Mouse (Mus musculus): ENCODE measurements around the gene Ccdc9b. TPM values are rescaled to one million over a fixed set of nuclear protein-coding genes. Genes with fewer than 3 reads are reported as not detected.
A peak's percentile ranks its signal among the peaks of the same experiment; 100 is the strongest.

Gene Ccdc9b
- polyA plus RNA-seq, 1 experiment = 3.3 TPM

DNA sequence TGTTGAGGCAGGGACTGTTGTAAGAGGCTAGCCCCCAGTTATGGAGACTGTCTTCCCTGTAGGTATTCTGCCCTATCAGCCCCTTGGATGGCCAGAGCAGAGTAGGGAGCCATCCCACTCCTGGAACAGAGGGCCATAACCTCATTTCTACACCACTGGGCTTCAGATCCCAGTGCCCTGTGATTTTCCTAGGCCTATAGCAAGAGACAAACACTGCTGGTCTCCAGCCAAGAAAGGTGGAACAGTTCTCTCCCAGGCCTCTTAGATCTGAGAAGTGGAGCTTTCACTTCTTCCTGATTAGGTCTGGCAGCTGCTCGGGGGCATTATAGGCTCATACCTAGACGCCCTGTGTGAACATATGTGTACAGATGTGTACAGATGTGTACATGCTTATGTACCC is 13.8 kb upstream of the Ccdc9b start:
- H3K27ac ChIP-seq (ENCODE audit: insufficient read depth, low read depth, low read length) = peak overlapping the region; percentile 82
- no peaks in the 10 kb centered on the region for H3K27me3 ChIP-seq (ENCODE audit: control insufficient read depth, insufficient read depth, low read length)
- peak overlapping the region; percentile 36 for H3K4me3 ChIP-seq (ENCODE audit: low read depth, low read length)
- H3K36me3 ChIP-seq (ENCODE audit: control insufficient read depth, insufficient read depth, low read length) = peaks cover 12% of the 10 kb centered on the region; the same call in 1 of the 2 replicates
- TF ChIP-seq CTCF (IDR thresholded peaks at IDR 0.05; ENCODE audit: extremely low read depth, insufficient read length, insufficient replicate concordance, low read depth, low read length) (no peak), POLR2A (IDR thresholded peaks at IDR 0.05; ENCODE audit: low read depth, low read length) (no peak)
- H3K4me1 ChIP-seq (ENCODE audit: control insufficient read depth, insufficient read depth, insufficient read length, low read length) = peaks cover 31% of the 10 kb centered on the region
- WGBS = 13% methylated on average over 2 of the region's 2 CpGs

DNA sequence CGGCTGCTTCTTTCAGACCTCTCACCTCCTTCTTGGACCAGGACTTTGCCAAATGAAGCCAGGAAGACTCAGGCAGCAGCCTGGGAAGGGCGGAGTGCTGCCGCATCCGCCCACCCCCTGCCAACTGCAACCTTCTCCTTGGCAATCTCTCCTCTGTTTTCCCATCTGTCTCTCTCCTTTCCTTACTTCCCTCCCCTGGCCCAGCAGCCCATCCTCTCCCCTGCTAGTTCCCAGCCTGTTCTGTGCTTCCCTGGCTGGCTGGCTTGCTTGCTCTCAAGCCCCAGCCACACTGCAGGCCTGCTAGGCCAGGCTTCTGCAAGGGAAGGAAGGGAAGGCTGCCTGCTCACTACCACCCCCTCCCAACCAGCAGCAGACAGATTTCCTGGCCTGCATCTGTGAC is 13.4 kb upstream of the Ccdc9b start:
- Histone ChIP-seq H3K27ac (ENCODE audit: insufficient read depth, low read depth, low read length) (peak overlapping the region; percentile 82), H3K27me3 (ENCODE audit: control insufficient read depth, insufficient read depth, low read length) (no peaks in the 10 kb centered on the region), H3K4me1 (ENCODE audit: control insufficient read depth, insufficient read depth, insufficient read length, low read length) (peaks cover 35% of the 10 kb centered on the region), H3K36me3 (ENCODE audit: control insufficient read depth, insufficient read depth, low read length) (peaks cover 12% of the 10 kb centered on the region; the same call in 1 of the 2 replicates), H3K4me3 (ENCODE audit: low read depth, low read length) (peak overlapping the region; percentile 36)
- no peak for TF ChIP-seq POLR2A (IDR thresholded peaks at IDR 0.05; ENCODE audit: low read depth, low read length)
- TF ChIP-seq CTCF (IDR thresholded peaks at IDR 0.05; ENCODE audit: extremely low read depth, insufficient read length, insufficient replicate concordance, low read depth, low read length) = no peak
- 32% methylated on average over 3 of the region's 4 CpGs for WGBS

DNA sequence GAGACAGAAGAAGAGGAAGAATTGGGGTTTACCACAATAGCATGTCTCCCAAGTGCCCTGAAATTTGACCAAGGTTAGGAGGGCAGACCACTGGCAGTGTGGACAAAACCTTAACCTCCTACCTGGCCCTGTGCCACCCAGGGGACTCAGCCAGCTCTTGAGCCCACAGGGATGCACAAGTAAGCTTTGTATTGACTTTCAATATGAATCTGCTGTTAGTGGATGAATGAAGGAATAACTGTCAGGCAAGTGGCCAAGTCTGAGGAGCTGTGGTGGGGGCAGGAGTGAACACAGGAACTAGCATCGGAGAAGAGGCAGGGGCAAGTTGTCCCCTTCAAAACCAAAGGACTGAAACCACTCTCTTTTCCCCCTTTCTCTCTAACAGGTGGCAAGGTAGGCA is 12.9 kb upstream of the Ccdc9b start:
- H3K4me3 ChIP-seq (ENCODE audit: low read depth, low read length) = peak overlapping the region; percentile 41
- WGBS = 19% methylated on average over 1 of the region's 1 CpGs
- H3K36me3 ChIP-seq (ENCODE audit: control insufficient read depth, insufficient read depth, low read length) = peaks cover 12% of the 10 kb centered on the region; the same call in 1 of the 2 replicates
- TF ChIP-seq CTCF (IDR thresholded peaks at IDR 0.05; ENCODE audit: extremely low read depth, insufficient read length, insufficient replicate concordance, low read depth, low read length) (no peak), POLR2A (IDR thresholded peaks at IDR 0.05; ENCODE audit: low read depth, low read length) (no peak)
- H3K4me1 ChIP-seq (ENCODE audit: control insufficient read depth, insufficient read depth, insufficient read length, low read length) = peaks cover 36% of the 10 kb centered on the region
- H3K27ac ChIP-seq (ENCODE audit: insufficient read depth, low read depth, low read length) = peak overlapping the region; percentile 74
- no peaks in the 10 kb centered on the region for H3K27me3 ChIP-seq (ENCODE audit: control insufficient read depth, insufficient read depth, low read length)

DNA sequence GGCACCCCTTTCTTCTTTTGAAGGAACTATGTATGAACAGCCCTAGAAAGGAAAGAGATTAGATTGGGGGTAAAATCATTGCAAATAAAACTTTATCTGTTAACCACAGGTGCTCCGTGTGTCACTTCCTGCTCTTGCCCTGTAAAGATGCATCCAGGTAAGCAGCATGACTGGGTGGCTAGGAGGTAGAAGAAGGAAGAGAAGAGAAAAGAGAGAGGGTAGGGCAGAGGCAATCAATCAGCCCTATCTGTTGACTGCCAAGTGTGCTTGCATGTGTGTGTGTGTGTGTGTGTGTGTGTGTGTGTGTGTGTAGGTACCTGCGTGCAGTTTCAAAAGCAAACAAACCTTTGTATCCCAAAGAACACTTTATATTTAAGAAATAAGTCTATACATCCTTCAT is 12.1 kb upstream of the Ccdc9b start:
- WGBS = 28% methylated on average over 2 of the region's 2 CpGs
- Histone ChIP-seq H3K4me3 (ENCODE audit: low read depth, low read length) (peak overlapping the region; percentile 63), H3K4me1 (ENCODE audit: control insufficient read depth, insufficient read depth, insufficient read length, low read length) (peaks cover 36% of the 10 kb centered on the region), H3K27me3 (ENCODE audit: control insufficient read depth, insufficient read depth, low read length) (no peaks in the 10 kb centered on the region), H3K27ac (ENCODE audit: insufficient read depth, low read depth, low read length) (peak overlapping the region; percentile 74), H3K36me3 (ENCODE audit: control insufficient read depth, insufficient read depth, low read length) (peaks cover 12% of the 10 kb centered on the region; the same call in 1 of the 2 replicates)
- no peak for TF ChIP-seq POLR2A (IDR thresholded peaks at IDR 0.05; ENCODE audit: low read depth, low read length)
- no peak for TF ChIP-seq CTCF (IDR thresholded peaks at IDR 0.05; ENCODE audit: extremely low read depth, insufficient read length, insufficient replicate concordance, low read depth, low read length)

DNA sequence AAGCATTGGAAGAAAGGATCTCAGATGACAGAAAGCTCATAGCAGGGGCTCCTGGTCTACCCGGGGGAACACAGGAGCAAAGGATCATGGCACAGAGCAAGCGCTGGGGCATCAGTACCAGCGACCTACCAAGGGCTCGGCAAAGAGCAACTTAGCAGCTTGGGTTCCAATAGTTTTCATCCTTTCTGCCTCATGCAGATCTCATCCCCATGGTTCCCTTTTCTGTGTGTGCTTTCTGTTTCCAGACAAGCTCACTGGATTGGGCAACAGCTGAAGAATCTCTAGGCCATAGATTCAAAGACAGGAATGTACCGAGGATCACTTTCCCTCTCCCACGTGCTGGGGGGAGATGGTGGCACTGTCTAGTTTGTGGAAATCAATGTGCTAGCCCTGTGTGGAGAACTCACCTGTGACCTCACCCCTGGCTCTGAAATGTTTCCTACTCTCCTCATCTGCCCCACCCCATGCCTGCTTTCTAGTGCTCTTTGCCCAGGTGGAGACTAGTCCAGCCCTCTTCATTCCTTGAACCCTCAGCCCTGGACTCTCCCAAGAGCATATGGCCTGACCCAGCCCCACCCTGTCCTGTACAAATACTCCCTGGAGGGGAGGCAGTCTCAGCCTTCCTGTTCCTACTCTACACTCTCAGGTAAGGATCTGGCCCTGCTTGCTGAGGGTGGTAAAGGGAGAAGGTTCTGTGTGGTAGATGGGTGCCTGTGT is 9.9 kb upstream of the Ccdc9b start, which contains the start of gene Phgr1:
Phgr1 (plus strand) TSS at position 612 of the 717 bp plus-strand sequence.
- Histone ChIP-seq H3K4me3 (ENCODE audit: low read depth, low read length) (peak within 1 kb of the TSS; percentile 63), H3K27me3 (ENCODE audit: control insufficient read depth, insufficient read depth, low read length) (no peaks in the 10 kb centered on the region), H3K27ac (ENCODE audit: insufficient read depth, low read depth, low read length) (peak within 1 kb of the TSS; percentile 98), H3K36me3 (ENCODE audit: control insufficient read depth, insufficient read depth, low read length) (peaks cover 12% of the 10 kb centered on the region; the same call in 1 of the 2 replicates), H3K4me1 (ENCODE audit: control insufficient read depth, insufficient read depth, insufficient read length, low read length) (peaks cover 24% of the 10 kb centered on the region)
- WGBS = 38% methylated on average over 6 of the region's 6 CpGs
- TF ChIP-seq CTCF (IDR thresholded peaks at IDR 0.05; ENCODE audit: extremely low read depth, insufficient read length, insufficient replicate concordance, low read depth, low read length) = no peak
- TF ChIP-seq POLR2A (IDR thresholded peaks at IDR 0.05; ENCODE audit: low read depth, low read length) = peak; percentile 84; the same call in 1 of the 2 replicates

DNA sequence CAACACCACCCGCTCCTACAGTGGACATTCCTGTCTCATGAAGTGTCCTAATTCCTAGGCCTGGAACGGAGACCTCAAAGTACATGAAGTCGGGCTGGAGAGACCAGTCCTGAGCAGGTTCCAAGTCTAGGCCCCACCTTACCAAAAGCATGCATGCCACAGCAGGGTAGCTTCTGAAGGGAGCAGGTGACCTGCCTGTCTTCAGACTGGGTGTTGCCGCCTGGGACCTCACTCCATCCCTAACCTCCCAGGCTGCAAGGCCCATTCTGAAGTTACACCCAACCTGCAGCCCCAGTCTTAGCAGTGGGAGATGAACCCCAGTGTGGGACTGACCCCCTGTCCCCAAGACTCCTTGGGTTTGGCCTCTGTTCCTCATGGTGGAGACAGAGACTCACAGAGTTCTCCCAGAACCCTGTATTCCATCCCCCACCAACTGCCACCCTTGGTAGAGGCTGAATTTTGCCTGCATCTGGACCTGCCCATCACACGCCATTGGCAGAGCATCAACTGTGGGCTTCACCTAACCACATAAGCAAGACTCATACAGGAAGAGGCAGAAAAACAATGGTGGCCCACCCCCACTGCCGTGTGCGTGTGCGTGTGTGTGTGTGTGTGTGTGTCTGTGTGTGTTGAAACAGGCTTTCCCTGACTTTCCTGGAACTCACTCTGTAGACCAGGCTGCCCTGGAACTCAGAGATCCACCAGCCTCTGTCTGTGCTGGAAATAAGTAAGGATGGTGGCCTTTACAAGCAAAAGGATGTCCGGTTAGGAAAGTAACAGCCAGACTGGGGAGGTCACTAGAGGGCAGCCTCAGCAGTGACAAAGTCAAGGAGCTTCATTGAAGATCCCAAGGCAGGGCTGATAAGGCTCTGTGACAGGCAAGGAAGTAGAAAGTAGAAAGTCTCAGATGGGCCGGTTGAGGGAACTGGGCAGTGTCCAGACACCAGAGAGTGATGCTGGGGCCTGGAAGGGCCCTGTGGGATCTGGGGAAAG is 3.9 kb upstream of the Ccdc9b start:
- no peak overlapping the region for H3K4me3 ChIP-seq (ENCODE audit: low read depth, low read length)
- WGBS = 68% methylated on average over 10 of the region's 10 CpGs
- H3K27ac ChIP-seq (ENCODE audit: insufficient read depth, low read depth, low read length) = peak overlapping the region; percentile 56

More for the DNA sequence above, 3.9 kb upstream of the Ccdc9b start:
- H3K36me3 ChIP-seq (ENCODE audit: control insufficient read depth, insufficient read depth, low read length) = no peaks in the 10 kb centered on the region
- TF ChIP-seq CTCF (IDR thresholded peaks at IDR 0.05; ENCODE audit: extremely low read depth, insufficient read length, insufficient replicate concordance, low read depth, low read length) = peak; percentile 26; the same call in 1 of the 2 replicates
- no peak for TF ChIP-seq POLR2A (IDR thresholded peaks at IDR 0.05; ENCODE audit: low read depth, low read length)
- peaks cover 59% of the 10 kb centered on the region for H3K4me1 ChIP-seq (ENCODE audit: control insufficient read depth, insufficient read depth, insufficient read length, low read length)
- no peaks in the 10 kb centered on the region for H3K27me3 ChIP-seq (ENCODE audit: control insufficient read depth, insufficient read depth, low read length)

Measured in small intestine, adult 2 months (tissue).